Mouse (Mus musculus) left cerebral cortex, postnatal 36 days (tissue): ENCODE results near the gene Jam2. TPM values are rescaled to one million over a fixed set of nuclear protein-coding genes. Genes with fewer than 3 reads are reported as not detected.

Experiments
- DNase-seq, 2 experiments: peaks; one replicate each; pipeline ENCODE4 v3.0.0; 2021 to 2022; ENCODE audit warnings: low spot score in 2 of 2, mixed read lengths in 1 of 2
- intact Hi-C: fragments of 180-260 bp; cut with DNase I; formaldehyde crosslinking; loops from one replicate; pipeline ENCODE4 v1.15.1; 2025
- total RNA-seq, 2 experiments: library from RNA; stranded (reverse); gene quantifications; 2 replicates each; pipeline ENCODE4 v1.2.3; 2021

Jam2 gene
- total RNA-seq, result 10 to 100 TPM; 25.3 TPM

DNA sequence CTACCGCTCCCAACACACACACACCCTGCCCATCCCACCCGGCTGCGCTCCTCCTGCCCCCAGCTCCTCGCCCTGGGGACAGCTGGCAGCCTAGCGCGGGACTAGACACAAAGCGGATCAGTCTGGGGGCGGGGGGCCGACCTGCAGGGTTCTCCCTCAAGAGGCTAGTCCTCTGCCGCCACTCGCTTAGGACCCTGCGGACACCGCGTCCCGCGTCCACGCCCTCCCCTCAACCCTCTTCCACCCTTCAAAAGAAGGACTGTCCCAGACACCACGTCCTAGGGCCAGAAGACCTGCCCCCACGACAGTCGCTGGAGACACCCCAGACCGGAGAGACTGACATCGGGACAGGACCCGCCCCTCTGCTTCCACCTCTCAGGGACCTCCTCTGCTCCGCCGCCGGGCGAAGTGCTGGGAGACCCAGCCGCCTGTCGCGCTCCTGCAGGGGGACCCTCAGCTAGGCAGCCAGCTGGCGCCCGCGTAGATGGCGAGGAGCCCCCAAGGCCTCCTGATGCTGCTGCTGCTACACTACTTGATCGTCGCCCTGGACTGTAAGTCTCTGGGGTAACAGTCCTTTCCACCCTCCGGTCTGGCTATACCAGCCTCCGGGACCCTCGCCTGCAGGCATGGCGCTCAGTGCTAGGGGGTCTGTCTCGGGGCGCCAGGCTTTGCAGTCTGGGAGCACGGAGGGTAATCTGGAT is at the start of gene Jam2:
Gene Jam2 (plus strand): TSS at position 121 of the 701 bp plus-strand sequence.
- DNase-seq, result peak; percentile 45 to 49
- intact Hi-C loops, result loop anchor here (1.0 to 2.0 kb wide), 2 partner anchors 39 to 41 kb away; partner anchors contain the start of gene Mrpl39

DNA sequence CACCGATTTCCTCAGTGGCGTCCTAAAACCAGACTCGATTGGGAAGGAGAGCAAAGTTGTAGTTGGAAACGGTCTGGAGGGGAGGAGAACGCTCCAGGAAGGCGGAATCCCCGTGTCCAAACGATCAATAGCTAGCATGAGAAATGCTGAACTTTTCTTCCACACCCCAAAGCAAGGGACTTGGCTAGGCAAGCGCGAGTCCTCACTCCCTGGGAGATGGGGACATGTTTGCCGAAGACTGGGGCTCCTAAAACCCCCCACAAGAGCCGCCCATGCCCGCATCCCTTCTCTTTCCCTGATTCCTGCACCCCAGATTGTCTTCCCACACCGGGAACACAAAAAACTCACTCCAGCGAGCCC is 39.1 kb upstream of the Jam2 start:
- intact Hi-C loops, result loop anchor here (1.0 to 5.0 kb wide), 4 partner anchors 40 to 943 kb away; partner anchors contain the start of genes Gabpa and Jam2
- no peak for DNase-seq

DNA sequence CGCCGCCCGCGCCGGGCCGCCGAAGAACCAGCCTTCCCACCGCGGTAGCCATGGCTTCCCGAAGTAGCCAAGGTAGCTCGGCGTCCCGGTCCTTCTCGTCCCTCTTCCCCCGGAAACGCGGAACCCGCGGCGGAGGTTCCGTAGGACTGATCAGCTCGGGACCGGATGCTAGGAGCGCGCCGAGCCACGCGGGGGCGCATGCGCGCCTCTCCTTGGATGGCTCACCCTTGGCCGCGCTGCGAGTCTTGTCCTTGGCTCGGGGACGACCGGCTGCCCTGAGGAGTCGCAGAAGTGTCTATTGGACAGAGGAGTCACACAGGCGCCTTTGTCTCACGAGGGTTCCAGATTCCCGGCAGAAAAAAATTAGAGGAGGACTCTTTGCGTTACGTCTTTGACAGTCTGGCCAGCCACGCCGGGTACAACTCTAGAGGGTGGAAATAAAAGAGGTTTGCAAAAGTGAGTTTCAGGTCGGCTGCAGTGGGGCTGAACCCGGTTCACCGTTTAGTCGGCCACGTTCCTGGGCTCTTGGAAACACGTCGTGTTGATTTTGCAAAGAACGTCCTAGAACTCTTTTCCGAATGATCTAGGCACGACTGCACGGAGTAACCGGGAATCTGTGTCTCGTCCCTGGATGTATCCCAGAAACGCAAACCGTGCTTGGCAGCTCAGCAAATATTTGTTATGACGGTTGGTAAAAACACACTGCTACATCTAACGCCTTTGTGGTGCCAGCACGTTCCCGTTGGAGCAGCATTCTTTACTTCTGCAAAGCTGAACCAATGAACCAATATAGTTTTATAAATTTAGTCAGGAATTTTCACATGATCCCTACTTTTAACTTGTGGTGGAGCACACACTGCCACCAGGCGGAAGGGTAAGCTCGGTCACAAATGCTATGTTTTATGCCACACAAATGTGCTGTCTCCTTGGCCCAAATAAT is 38.5 kb upstream of the Jam2 start, which contains the start of gene Mrpl39:
Gene Mrpl39 (minus strand): TSS at position 577 of the 940 bp plus-strand sequence.
- intact Hi-C loops, result loop anchor here (1.0 to 5.0 kb wide), 4 partner anchors 39 to 942 kb away; partner anchors contain the start of genes Gabpa and Jam2

GRCm38 (mm10) chr16:84737358-84737757 is 36.6 kb upstream of the Jam2 start:
- intact Hi-C loops, result loop anchor here (5.0 kb wide), 2 partner anchors 95 to 940 kb away; partner anchors contain the start of gene Gabpa
- DNase-seq, result no peak

More for the DNA sequence above, 38.5 kb upstream of the Jam2 start, which contains the start of gene Mrpl39:
- DNase-seq, result peak; percentile 98

GRCm38 (mm10) chr16:84744703-84745490 is 29.0 kb upstream of the Jam2 start:
- intact Hi-C loops, result no loop called here

GRCm38 (mm10) chr16:84745721-84746306 is 28.1 kb upstream of the Jam2 start:
- DNase-seq, result no peak
- intact Hi-C loops, result no loop called here

More at GRCm38 (mm10) chr16:84744703-84745490, 29.0 kb upstream of the Jam2 start:
- DNase-seq, result no peak

GRCm38 (mm10) chr16:84767956-84768355 is 6.0 kb upstream of the Jam2 start:
- intact Hi-C loops, result no loop called here
- no peak for DNase-seq

- DNase-seq, result no peak
- intact Hi-C loops, result no loop called here
Measured at GRCm38 (mm10) chr16:84769182-84769581, 4.7 kb upstream of the Jam2 start.

DNA sequence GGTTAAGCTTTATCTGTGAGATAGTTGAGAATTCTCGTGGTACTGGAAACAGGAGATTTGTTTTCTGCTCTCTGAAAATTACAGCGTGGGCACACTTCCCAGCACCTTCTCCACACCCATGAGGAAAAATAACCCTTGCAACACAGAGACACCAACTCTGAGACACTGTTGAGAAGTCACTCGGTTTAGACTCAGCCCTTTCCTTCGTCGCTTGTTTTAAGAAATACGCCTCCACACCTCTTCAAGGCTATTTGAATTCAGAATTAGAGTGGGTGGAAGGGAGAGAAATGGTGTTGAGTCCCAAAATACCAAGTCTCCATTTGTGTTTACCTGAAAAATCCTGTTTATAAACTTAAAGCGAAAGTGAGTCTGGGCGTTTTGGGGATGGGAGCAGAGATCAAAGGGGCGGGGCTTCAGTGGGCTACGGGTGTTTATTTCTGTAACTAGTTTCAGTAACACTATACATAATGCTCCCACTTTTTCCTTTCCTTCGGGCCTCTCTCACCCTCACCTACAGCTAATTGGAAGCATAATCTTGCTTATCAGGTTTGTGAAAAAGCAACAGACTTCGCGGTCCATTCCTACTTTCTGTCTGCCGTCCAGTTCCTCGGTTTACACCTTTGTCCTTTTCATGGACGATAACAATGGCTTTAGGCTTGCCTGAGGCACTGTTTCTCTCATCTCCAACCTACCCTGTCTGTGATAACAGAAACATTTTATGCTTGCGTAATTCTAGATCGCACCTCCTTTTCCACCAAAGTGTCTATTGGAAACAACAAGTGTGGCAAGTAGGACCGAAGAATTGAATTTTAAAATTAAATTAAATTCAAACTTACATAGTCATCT is 4.1 kb upstream of the Jam2 start:
- no peak for DNase-seq
- intact Hi-C loops, result no loop called here

GRCm38 (mm10) chr16:84770891-84771290 is 3.0 kb upstream of the Jam2 start:
- intact Hi-C loops, result no loop called here
- no peak for DNase-seq

DNA sequence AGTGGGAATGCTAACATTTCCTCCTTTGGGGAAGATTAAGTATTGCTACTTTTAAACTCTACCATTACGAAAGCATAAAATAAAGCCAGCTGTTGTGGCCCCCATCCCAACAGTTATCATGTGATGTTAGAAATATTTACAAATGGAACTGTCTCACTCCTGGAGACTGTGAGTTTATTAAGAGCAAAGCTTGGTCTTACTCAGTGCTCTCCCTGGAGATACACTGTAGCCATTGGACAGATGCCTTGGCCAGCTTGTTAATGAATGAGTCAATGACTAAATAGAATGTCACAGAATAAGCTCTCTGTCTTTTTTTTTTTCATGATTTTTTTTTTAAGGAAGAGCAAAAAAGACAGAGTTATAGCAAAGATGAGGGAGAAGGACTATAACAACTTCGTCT is 2.5 kb upstream of the Jam2 start:
- no peak for DNase-seq
- intact Hi-C loops, result no loop called here

DNA sequence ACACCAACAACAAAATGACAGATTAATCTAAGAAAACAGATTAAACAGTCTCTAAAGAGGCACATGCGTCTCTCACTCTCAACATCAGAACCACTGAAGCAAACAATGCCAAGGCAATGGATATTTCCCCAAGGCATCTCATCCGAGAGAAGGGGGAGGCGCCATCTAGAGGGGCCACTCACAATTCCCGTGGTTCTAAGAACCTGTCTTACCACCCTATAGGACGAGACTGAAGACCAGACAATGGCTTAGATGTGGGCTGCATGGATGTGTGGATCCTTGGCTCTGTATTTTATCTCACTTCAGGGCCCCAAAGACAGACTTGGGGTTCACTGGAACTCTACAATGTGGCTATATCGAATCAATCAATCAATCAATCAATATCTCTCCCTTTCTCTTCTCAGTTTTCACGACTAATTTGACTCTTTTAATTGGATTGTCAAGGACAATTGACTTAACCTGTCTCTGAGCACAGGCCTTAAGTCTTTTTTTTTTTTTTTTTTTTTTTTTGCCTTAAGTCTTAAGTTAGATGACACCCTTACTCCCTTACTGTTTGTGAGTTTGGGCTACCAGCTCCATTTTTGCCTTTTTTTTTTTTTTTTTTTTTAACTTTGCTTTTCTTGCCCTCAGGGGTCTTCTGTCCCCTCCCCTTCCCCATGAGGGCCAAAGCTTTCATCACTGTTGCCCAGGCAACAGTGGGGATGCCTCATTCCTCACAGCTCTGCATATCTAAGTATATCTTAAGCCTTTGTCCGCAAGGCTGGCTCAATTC is 1.2 kb upstream of the Jam2 start:
- no peak for DNase-seq
- intact Hi-C loops, result no loop called here

DNA sequence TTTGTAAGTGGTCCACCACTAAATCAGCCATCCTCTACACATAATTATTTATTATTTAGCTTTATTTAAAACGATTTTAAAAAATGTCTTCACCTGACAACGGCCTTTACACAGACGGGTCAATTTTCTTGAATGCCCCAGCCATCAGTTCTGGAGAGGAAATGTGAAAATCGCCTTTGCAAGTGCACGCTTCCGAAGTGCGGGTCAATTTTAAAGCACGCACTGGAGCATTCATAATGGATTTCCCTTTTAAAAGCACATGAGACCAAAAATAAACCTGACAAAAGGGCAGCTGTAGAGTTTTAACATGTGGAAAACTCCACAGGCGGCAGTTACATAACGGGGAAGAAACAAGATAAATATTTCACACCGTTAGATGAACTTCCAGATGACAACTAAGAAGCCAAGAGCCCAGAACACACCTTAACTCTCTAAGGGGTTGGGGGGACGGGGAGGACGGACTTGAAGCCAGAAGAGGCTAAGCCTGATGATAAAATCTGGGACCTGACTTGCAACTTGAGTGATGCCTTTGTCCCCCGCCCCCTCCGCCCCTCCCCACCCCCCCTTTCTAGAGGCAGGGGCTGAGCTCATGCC is 558 bp upstream of the Jam2 start:
- intact Hi-C loops, result no loop called here

GRCm38 (mm10) chr16:84774761-84775231 is 873 bp downstream of the Jam2 start:
- peak; percentile 70 to 74 for DNase-seq
- intact Hi-C loops, result loop anchor here (1.0 to 2.0 kb wide), 2 partner anchors 39 to 40 kb away; partner anchors contain the start of gene Mrpl39

More for the DNA sequence above, 558 bp upstream of the Jam2 start:
- no peak for DNase-seq

DNA sequence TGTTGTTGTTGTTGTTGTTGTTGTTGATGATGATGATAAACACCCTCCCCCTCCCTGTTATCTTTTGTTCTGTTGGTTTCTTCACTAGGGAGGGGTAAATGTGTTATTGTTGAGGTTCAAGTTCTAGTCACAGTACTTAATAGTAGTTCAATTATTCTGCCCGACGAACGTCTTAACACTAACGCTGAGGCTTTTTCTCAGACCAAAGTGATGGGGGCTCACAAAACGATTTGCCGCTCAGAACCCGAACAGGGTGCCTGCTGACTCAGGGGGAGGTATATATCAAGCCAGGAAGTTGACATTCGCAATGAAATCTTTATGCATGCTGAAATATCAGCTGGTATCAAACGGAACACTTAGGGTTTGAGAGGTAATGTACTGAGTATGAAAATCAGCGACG is 1.4 kb downstream of the Jam2 start:
- intact Hi-C loops, result loop anchor here (2.0 kb wide), 1 partner anchor 39 kb away; no protein-coding TSS in a partner anchor
- DNase-seq, result no peak

DNA sequence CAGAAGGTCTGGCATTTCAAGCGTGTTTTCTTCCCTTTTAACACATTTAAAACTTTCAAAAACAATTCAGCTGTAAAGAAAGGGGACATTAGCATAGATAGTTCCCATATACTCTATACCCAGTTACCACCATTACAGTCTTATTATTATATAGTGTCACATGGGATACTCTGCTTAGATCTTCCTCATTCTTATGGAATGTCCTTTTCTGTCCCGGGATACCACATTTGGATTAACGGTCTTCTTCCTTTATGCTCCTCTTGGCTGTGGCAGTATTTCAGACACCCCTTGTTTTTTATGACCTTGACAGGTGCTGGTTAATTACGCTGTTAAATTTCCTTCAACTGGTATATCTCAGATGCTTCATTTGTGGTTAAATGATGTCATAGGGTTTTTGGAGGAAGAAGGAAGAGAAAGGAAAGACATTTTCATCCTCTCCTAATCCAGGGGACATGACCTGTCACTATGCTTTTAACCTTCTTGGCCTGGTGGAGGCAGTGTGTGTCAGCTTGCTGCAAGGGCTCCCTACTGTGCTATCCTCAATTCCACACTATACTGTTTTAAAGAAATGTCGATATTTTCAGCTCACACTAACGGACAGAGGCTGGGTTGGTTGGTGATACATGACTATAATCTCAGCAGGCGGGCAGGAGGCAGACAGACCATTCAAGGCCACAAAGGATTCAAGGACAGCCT is 2.3 kb downstream of the Jam2 start:
- DNase-seq, result no peak
- intact Hi-C loops, result no loop called here
